Mouse (Mus musculus) forebrain, embryonic 11.5 days (tissue): ENCODE data around the gene Nt5c. TPM values are rescaled to one million over a fixed set of nuclear protein-coding genes. Genes with fewer than 3 reads are reported as not detected.

Experiments
- ATAC-seq: fragments of 200-750 bp; cut with Nextera tagmentation; replicated peaks from 2 replicates; pipeline ENCODE4 v1.8.0; 2017; ENCODE audit warnings: moderate TSS enrichment; ENCODE audit not compliant: low FRiP score
- DNase-seq: peaks from one replicate; pipeline ENCODE4 v3.0.0-alpha.2; 2017; ENCODE audit warnings: low spot score
- H3K27ac ChIP-seq: fragments of 300-500 bp; sonication (generic); 2 replicates; pipeline ENCODE4 v1.5.1; 2014; ENCODE audit warnings: low read depth, low read length
- H3K27me3 ChIP-seq: fragments of 300-500 bp; sonication (generic); 2 replicates; pipeline ENCODE4 v1.6.1; 2014; ENCODE audit warnings: mild to moderate bottlenecking, low read length, mixed read lengths; ENCODE audit not compliant: control insufficient read depth, insufficient read depth
- H3K36me3 ChIP-seq: fragments of 300-500 bp; sonication (generic); 2 replicates; pipeline ENCODE4 v1.6.1; 2014; ENCODE audit warnings: mild to moderate bottlenecking, low read length, moderate library complexity, mixed read lengths; ENCODE audit not compliant: control insufficient read depth, insufficient read depth
- H3K4me1 ChIP-seq: fragments of 300-500 bp; sonication (generic); replicated peaks from 2 replicates; pipeline ENCODE4 v1.6.1; 2014; ENCODE audit warnings: low read length, mixed read lengths; ENCODE audit not compliant: control insufficient read depth, insufficient read depth
- H3K4me2 ChIP-seq: fragments of 300-500 bp; sonication (generic); 2 replicates; pipeline ENCODE4 v1.6.1; 2014; ENCODE audit warnings: low read depth, mild to moderate bottlenecking, low read length, moderate library complexity, mixed read lengths; ENCODE audit not compliant: severe bottlenecking
- H3K4me3 ChIP-seq: fragments of 300-500 bp; sonication (generic); 2 replicates; pipeline ENCODE4 v1.5.1; 2014; ENCODE audit warnings: low read depth, low read length
- H3K9ac ChIP-seq: fragments of 300-500 bp; sonication (generic); 2 replicates; pipeline ENCODE4 v1.6.1; 2014; ENCODE audit warnings: low read length
- H3K9me3 ChIP-seq: fragments of 300-500 bp; sonication (generic); 2 replicates; pipeline ENCODE4 v1.6.1; 2016; ENCODE audit warnings: low read length, mixed read lengths; ENCODE audit not compliant: control insufficient read depth
- WGBS: fragments of 180-500 bp; shearing (Covaris S2); extraction: QIAGEN DNeasy Blood & Tissue Kit; methylation state at CpG from one replicate; pipeline ENCODE4 v1.1.7; 2014; 5-methylcytosine and 5-hydroxymethylcytosine counted together
- microRNA-seq: library from miRNA; unstranded; fragments of <30 nt; microRNA quantifications from one replicate; pipeline ENCODE4, GENCODE M21; 2016; ENCODE audit not compliant: insufficient number of aligned reads
- polyA plus RNA-seq: library from polyadenylated mRNA; unstranded; fragments of >200 nt; fragmentation: Nextera tagmentation; extraction: Ambion mirVana; gene quantifications from 2 replicates; pipeline ENCODE4 v1.2.1, GENCODE M21; 2014

The Nt5c gene
- polyA plus RNA-seq, 1 experiment from 2014 or later = 72.6 TPM

DNA sequence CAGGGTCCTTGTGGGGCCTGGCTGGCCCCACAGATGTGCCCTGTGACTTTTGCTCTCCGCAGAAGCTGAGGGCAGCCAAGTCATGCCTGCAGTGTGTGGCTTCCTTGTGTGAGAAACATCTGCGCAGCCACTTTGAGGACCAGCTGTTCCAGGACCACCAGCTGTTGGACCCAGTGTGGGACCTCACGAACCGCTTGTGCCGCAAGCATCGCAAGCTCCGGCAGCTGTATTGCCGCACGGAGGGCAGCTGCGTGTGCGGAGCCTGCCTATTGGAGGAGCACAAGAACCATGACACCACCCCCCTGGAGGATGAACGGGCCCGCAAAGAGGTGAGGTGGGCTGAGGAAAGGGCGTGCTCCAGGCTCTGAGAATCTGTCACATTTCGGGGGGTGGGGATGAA, 50.2 kb downstream of the Nt5c start:
- Histone ChIP-seq H3K27me3 (no peaks in the 10 kb centered on the region), H3K27ac (no peak overlapping the region), H3K9ac (no peak overlapping the region), H3K9me3 (peaks cover 3% of the 10 kb centered on the region; the same call in 1 of the 2 replicates), H3K4me3 (no peak overlapping the region), H3K4me1 (no peaks in the 10 kb centered on the region; the same call in 1 of the 2 replicates), H3K36me3 (no peaks in the 10 kb centered on the region), H3K4me2 (no peak overlapping the region)
- 53% methylated on average over 15 of the region's 15 CpGs for WGBS
- ATAC-seq = no peak
- DNase-seq = no peak

Small RNAs within 50 kb of the gene (microRNA-seq; reads per million reads assigned to microRNA genes)
- gene Mir3968 = not detected

Other genes starting within 250 kb of the Nt5c start
- 0.12 TPM in 1 of 2 replicates, not detected in the other for gene Grin2c, start 224.6 kb downstream of the Nt5c start, polyA plus RNA-seq
- 13.8 and 15.6 TPM in 2 replicates for gene Fdxr, start 214.8 kb downstream of the Nt5c start, polyA plus RNA-seq
- gene Fads6, start 194.2 kb downstream of the Nt5c start, polyA plus RNA-seq = 0.25 and 0.45 TPM in 2 replicates
- not detected in 2 replicates for gene Otop2, start 184.7 kb downstream of the Nt5c start, polyA plus RNA-seq
- gene Ush1g, start 169.8 kb downstream of the Nt5c start, polyA plus RNA-seq = not detected in 2 replicates
- not detected in 2 replicates for gene Otop3, start 157.1 kb downstream of the Nt5c start, polyA plus RNA-seq
- gene Hid1, start 124.1 kb downstream of the Nt5c start, polyA plus RNA-seq = 22.3 and 26.0 TPM in 2 replicates
- gene Cdr2l, start 109.9 kb downstream of the Nt5c start, polyA plus RNA-seq = 29.0 and 29.7 TPM in 2 replicates
- 253 and 265 TPM in 2 replicates for gene Mrpl58, start 88.1 kb downstream of the Nt5c start, polyA plus RNA-seq
- gene Atp5h, start 71.9 kb downstream of the Nt5c start, polyA plus RNA-seq = 814 TPM in 2 replicates
- 24.5 and 27.1 TPM in 2 replicates for gene Kctd2, start 71.7 kb downstream of the Nt5c start, polyA plus RNA-seq
- gene Trim80, start 51.3 kb downstream of the Nt5c start, polyA plus RNA-seq = 0.16 and 0.23 TPM in 2 replicates
- 0.16 and 0.24 TPM in 2 replicates for gene Slc16a5, start 29.4 kb downstream of the Nt5c start, polyA plus RNA-seq
- 8.9 and 9.7 TPM in 2 replicates for gene Armc7, start 16.2 kb downstream of the Nt5c start, polyA plus RNA-seq
- gene Jpt1, start 22.5 kb upstream of the Nt5c start, polyA plus RNA-seq = 961 and 989 TPM in 2 replicates
- 1,384 and 1,509 TPM in 2 replicates for gene Sumo2, start 44.4 kb upstream of the Nt5c start, polyA plus RNA-seq
- gene Nup85, start 72.6 kb upstream of the Nt5c start, polyA plus RNA-seq = 236 and 245 TPM in 2 replicates
- gene Mrps7, start 112.1 kb upstream of the Nt5c start, polyA plus RNA-seq = 93.9 and 95.3 TPM in 2 replicates
- 36.5 and 37.1 TPM in 2 replicates for gene Gga3, start 112.2 kb upstream of the Nt5c start, polyA plus RNA-seq
- 19.2 and 22.6 TPM in 2 replicates for gene Mif4gd, start 121.1 kb upstream of the Nt5c start, polyA plus RNA-seq
- 26.4 and 27.7 TPM in 2 replicates for gene Slc25a19, start 136.4 kb upstream of the Nt5c start, polyA plus RNA-seq
- 63.0 and 71.4 TPM in 2 replicates for gene Grb2, start 216.7 kb upstream of the Nt5c start, polyA plus RNA-seq